Mouse (Mus musculus): Measurements from ENCODE around the gene Gm49601. TPM values are rescaled to one million over a fixed set of nuclear protein-coding genes. Genes with fewer than 3 reads are reported as not detected.

Gm49601 gene
- polyA plus RNA-seq, 1 experiment from 2014 or later: 0.63 TPM

DNA sequence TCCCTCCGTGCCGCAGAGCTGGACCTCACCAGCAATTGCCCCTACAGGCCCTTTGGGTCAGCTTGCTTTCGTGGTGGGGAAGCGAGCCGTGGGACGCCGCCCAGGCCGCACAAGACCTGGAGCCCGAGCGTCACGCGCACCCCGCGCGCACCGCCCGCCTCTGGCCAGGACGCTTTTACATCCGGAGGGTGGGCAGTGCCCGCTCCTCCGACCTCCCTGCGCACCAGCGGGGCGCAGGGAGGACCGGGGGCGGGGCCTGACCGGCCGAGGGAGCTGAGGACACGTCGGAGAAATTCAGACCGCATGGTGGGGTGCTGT, 37.5 kb downstream of the Gm49601 start:
- Histone ChIP-seq H3K4me3 (ENCODE audit: low read length) (no peak overlapping the region), H3K9ac (ENCODE audit: low read length) (no peak overlapping the region), H3K4me2 (ENCODE audit: low read depth, low read length) (no peak overlapping the region), H3K9me3 (replicated peaks; ENCODE audit: control insufficient read depth, low read length) (no peaks in the 10 kb centered on the region), H3K27ac (ENCODE audit: low read length) (no peak overlapping the region), H3K27me3 (ENCODE audit: control insufficient read depth, insufficient read depth, low read length) (peaks cover 87% of the 10 kb centered on the region), H3K36me3 (ENCODE audit: control insufficient read depth, insufficient read depth) (no peaks in the 10 kb centered on the region), H3K4me1 (ENCODE audit: control insufficient read depth, insufficient read depth, low read length) (peaks cover 30% of the 10 kb centered on the region)
- WGBS: 16% methylated on average over 31 of the region's 31 CpGs
- ATAC-seq (replicated peaks; ENCODE audit: extremely low read depth, insufficient read depth, low FRiP score): no peak

DNA sequence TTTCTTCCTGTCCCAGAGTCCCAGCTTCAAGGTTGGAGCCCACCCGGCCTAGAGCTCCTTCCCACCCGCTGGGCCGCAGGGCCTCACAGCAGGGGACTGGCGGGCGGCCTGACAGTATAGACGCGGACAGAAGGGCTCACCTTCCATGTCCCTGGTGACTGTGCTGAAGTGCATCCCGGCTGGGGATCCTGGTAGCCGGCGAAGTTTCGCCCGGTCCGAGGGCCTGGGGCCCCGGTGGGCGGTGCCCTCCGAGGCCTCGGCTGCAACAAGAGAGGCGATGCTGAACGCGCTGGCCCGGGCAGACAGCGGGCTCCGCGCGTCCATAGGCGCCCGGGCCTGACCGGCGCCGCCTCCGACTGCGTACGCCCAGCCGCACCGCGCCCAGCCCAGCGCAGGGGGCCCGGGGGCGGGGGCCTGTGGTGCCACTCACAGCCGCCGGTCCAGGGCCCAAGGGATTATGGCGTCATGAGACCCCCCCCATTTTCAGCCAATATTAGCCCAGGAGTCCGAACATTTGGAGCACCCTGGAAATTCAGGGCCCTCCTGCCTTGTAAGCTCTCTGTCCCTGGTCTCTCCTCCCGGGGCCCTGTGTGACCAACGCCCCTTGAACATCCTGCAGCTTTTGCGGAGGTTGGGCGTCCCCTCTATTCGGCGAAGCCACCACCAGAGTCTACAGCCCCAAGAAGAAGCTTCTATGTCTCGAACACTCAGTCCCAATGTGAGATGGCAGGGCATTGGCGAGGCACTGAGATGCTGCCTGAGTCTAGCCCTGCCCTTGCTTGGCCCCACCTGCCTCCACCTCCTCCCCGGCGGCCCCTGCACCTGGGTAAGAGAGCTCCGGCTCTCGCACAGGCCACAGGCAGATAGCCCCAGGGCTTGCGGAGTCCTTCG, 38.1 kb downstream of the Gm49601 start:
- Histone ChIP-seq H3K27ac (ENCODE audit: low read length) (no peak overlapping the region), H3K4me1 (ENCODE audit: control insufficient read depth, insufficient read depth, low read length) (peaks cover 30% of the 10 kb centered on the region)

DNA sequence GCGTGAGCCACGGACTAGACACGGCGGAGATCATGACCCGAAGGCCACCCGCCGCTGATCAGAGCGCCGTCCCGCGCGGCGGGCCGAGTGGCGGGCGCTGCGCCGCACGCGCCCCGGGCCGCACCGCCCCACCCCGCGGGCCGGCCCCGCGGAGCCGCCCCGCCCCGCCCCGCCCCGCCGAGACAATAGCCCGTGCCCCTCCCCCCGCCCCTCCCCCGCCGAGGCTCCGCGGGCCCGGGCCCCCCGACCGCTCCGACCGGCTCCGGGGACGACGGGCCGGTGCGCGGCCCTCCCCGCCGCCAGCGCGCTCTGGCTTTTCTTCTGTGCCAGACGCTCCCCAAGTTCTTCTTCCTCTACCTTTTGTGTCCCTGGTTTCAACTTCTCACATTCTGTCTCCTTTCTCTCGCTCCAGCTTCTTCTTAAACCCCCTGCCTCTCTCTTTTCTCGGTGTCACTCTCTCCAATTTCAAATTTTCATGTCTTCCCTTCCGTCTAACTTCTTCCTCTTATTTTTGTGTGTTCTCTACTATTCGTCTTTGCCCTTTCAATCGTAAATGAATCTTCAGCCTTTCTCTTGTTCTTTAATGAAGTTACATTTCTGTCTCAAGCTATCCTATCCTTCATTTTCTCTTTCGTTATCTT, 39.2 kb downstream of the Gm49601 start:
- no peak for ATAC-seq (replicated peaks; ENCODE audit: extremely low read depth, insufficient read depth, low FRiP score)
- Histone ChIP-seq H3K4me2 (ENCODE audit: low read depth, low read length) (peak overlapping the region; percentile 76), H3K9ac (ENCODE audit: low read length) (peak overlapping the region; percentile 3), H3K27me3 (ENCODE audit: control insufficient read depth, insufficient read depth, low read length) (peaks cover 91% of the 10 kb centered on the region), H3K9me3 (replicated peaks; ENCODE audit: control insufficient read depth, low read length) (no peaks in the 10 kb centered on the region), H3K4me1 (ENCODE audit: control insufficient read depth, insufficient read depth, low read length) (peaks cover 34% of the 10 kb centered on the region), H3K27ac (ENCODE audit: low read length) (no peak overlapping the region), H3K36me3 (ENCODE audit: control insufficient read depth, insufficient read depth) (no peaks in the 10 kb centered on the region), H3K4me3 (ENCODE audit: low read length) (peak overlapping the region; percentile 57)
- WGBS: 2% methylated on average over 32 of the region's 62 CpGs

More for the DNA sequence above, 38.1 kb downstream of the Gm49601 start:
- H3K9ac ChIP-seq (ENCODE audit: low read length): no peak overlapping the region
- H3K9me3 ChIP-seq (replicated peaks; ENCODE audit: control insufficient read depth, low read length): no peaks in the 10 kb centered on the region
- H3K4me2 ChIP-seq (ENCODE audit: low read depth, low read length): peak overlapping the region; percentile 43; the same call in 1 of the 2 replicates
- ATAC-seq (replicated peaks; ENCODE audit: extremely low read depth, insufficient read depth, low FRiP score): no peak
- no peaks in the 10 kb centered on the region for H3K36me3 ChIP-seq (ENCODE audit: control insufficient read depth, insufficient read depth)
- WGBS: 5% methylated on average over 57 of the region's 57 CpGs
- H3K27me3 ChIP-seq (ENCODE audit: control insufficient read depth, insufficient read depth, low read length): peaks cover 88% of the 10 kb centered on the region
- peak overlapping the region; percentile 37 for H3K4me3 ChIP-seq (ENCODE audit: low read length)

DNA sequence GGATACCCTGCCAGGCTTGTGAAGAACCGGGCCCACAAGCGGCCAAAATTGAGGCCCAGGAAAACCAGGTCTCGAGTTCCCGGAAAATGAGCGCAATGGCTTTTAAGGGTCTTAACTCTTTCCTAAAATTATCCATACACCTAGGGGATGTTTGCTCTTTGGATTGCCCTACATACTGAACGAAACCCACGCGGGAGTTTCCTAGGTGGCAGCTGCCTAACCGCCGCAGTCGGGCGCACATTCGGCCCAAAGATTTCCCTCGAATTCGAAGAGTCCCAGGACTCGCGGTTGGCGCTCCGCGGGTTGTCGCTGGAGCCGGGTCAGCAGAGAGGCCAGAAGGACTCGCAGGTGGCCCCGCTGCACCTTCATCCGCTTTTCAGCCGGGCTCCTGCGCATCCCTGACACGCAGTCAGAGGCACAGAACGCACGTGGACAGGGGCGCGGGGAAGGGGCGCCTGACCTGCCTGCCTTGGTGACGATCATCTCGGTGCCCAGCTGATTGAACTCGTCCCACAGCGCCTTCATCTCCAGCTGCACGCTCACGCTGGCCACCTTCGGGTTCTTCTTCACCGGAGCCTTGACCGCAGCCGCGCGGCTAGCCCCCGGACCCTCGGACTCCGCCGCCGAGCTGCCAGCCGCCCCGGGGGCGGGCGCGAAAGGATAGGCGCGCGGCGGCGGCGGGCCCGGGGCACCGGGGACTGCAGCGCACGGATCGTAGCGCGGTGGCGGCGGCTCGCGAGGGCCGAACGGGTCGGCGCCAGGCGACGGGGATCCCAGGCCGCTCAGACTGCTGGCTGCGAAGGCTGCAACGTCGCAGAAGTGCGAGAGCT, 39.9 kb downstream of the Gm49601 start:
- Histone ChIP-seq H3K27me3 (ENCODE audit: control insufficient read depth, insufficient read depth, low read length) (peaks cover 91% of the 10 kb centered on the region), H3K9ac (ENCODE audit: low read length) (peak overlapping the region; percentile 3), H3K4me2 (ENCODE audit: low read depth, low read length) (peak overlapping the region; percentile 76), H3K9me3 (replicated peaks; ENCODE audit: control insufficient read depth, low read length) (no peaks in the 10 kb centered on the region), H3K4me3 (ENCODE audit: low read length) (peak overlapping the region; percentile 57), H3K36me3 (ENCODE audit: control insufficient read depth, insufficient read depth) (no peaks in the 10 kb centered on the region), H3K27ac (ENCODE audit: low read length) (no peak overlapping the region), H3K4me1 (ENCODE audit: control insufficient read depth, insufficient read depth, low read length) (peaks cover 35% of the 10 kb centered on the region)
- WGBS: 5% methylated on average over 83 of the region's 83 CpGs
- ATAC-seq (replicated peaks; ENCODE audit: extremely low read depth, insufficient read depth, low FRiP score): no peak

DNA sequence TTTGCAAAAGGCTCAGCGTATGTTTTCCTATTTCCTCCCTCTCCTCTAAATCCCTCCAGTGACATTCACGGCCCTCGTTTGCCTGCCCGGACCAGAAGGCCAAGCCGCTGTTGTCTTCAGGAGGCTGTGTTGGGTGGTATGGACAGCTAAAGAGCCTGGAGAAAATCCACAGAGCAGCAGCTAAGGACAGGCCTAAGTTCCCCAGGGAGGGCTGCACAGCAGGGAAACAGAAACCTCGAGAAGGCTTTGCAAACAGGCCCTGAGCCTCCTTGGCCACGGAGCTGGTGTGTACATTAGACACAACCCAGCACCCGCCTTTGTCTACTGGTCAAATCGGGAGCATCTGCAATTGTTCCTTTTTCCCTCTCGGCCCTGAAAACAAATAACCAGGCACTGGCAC, 40.6 kb downstream of the Gm49601 start:
- H3K36me3 ChIP-seq (ENCODE audit: control insufficient read depth, insufficient read depth): no peaks in the 10 kb centered on the region
- peak overlapping the region; percentile 57 for H3K4me3 ChIP-seq (ENCODE audit: low read length)
- H3K27me3 ChIP-seq (ENCODE audit: control insufficient read depth, insufficient read depth, low read length): peaks cover 91% of the 10 kb centered on the region
- 27% methylated on average over 10 of the region's 10 CpGs for WGBS
- peaks cover 32% of the 10 kb centered on the region for H3K4me1 ChIP-seq (ENCODE audit: control insufficient read depth, insufficient read depth, low read length)
- H3K9me3 ChIP-seq (replicated peaks; ENCODE audit: control insufficient read depth, low read length): no peaks in the 10 kb centered on the region
- no peak overlapping the region for H3K4me2 ChIP-seq (ENCODE audit: low read depth, low read length)
- no peak for ATAC-seq (replicated peaks; ENCODE audit: extremely low read depth, insufficient read depth, low FRiP score)
- H3K9ac ChIP-seq (ENCODE audit: low read length): no peak overlapping the region
- H3K27ac ChIP-seq (ENCODE audit: low read length): no peak overlapping the region

DNA sequence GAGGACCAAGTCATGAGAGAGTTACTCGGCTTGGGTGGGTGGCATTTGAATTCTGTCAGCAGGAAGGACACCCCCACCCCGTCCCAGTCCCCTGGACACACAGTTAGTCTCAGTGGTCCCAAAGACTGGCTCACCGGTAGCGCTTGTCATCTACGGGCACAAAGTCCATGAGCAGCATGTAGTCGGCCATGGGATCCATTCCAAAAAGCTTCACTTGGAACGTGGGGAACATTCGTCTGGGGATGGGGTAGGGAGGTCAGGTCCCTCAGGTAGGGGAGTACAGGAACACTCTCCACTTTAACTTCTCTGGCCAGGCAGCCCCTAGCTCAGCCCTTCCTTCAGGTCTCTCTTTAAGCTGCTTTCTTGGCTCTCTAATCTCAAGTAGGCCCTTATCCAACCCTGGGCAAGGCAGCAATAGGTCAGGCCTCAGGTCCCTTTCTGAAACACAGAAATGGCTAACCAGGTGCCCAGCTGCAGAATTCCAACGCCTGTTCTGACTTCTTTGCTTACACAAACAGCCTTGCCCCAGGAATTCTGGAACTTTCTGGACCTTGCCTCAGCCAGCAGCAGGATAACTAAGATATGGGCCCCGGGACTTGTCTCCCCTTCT, 41.2 kb downstream of the Gm49601 start:
- H3K4me2 ChIP-seq (ENCODE audit: low read depth, low read length): no peak overlapping the region
- no peak overlapping the region for H3K27ac ChIP-seq (ENCODE audit: low read length)
- H3K4me3 ChIP-seq (ENCODE audit: low read length): no peak overlapping the region
- no peaks in the 10 kb centered on the region for H3K36me3 ChIP-seq (ENCODE audit: control insufficient read depth, insufficient read depth)
- H3K4me1 ChIP-seq (ENCODE audit: control insufficient read depth, insufficient read depth, low read length): peaks cover 27% of the 10 kb centered on the region
- H3K27me3 ChIP-seq (ENCODE audit: control insufficient read depth, insufficient read depth, low read length): peaks cover 90% of the 10 kb centered on the region
- WGBS: 58% methylated on average over 10 of the region's 10 CpGs
- no peaks in the 10 kb centered on the region for H3K9me3 ChIP-seq (replicated peaks; ENCODE audit: control insufficient read depth, low read length)
- no peak for ATAC-seq (replicated peaks; ENCODE audit: extremely low read depth, insufficient read depth, low FRiP score)
- H3K9ac ChIP-seq (ENCODE audit: low read length): no peak overlapping the region

DNA sequence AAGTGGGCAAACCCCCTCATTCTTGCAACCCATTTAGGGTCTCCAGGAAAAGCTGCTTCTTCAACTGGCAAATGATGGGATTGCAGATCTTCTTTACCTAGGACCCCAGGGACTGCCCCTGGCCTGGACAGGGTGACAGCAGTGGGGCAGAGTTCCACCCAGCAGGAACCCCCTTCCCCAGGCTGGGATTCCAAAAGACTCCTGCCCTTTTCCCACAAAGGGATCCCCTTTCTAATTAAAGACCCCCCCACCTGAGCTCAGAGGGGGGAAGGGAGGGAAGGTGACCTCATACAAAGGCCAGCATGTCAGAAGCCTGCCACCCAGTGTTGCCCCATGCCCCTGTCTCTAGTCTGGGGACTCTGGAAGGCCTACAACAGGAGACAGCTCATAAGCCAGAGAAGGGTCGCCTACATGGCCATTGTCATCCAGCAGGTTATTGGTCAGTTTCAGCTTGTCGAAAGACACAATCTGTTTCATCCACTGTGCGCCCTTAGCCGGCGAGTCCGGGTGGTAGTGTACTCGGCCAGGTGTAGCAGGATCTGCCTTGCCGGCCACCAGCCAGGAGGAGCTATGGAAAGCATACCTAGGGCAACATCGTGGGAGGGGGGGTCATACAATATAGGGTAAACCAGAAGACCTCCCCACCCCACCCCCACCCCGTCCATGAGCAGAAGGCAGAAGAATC, 42.4 kb downstream of the Gm49601 start:
- Histone ChIP-seq H3K36me3 (ENCODE audit: control insufficient read depth, insufficient read depth) (no peaks in the 10 kb centered on the region), H3K27ac (ENCODE audit: low read length) (no peak overlapping the region), H3K4me2 (ENCODE audit: low read depth, low read length) (no peak overlapping the region), H3K9me3 (replicated peaks; ENCODE audit: control insufficient read depth, low read length) (no peaks in the 10 kb centered on the region), H3K27me3 (ENCODE audit: control insufficient read depth, insufficient read depth, low read length) (peaks cover 84% of the 10 kb centered on the region), H3K4me1 (ENCODE audit: control insufficient read depth, insufficient read depth, low read length) (peaks cover 25% of the 10 kb centered on the region), H3K9ac (ENCODE audit: low read length) (no peak overlapping the region), H3K4me3 (ENCODE audit: low read length) (no peak overlapping the region)
- WGBS: 55% methylated on average over 10 of the region's 10 CpGs
- no peak for ATAC-seq (replicated peaks; ENCODE audit: extremely low read depth, insufficient read depth, low FRiP score)

DNA sequence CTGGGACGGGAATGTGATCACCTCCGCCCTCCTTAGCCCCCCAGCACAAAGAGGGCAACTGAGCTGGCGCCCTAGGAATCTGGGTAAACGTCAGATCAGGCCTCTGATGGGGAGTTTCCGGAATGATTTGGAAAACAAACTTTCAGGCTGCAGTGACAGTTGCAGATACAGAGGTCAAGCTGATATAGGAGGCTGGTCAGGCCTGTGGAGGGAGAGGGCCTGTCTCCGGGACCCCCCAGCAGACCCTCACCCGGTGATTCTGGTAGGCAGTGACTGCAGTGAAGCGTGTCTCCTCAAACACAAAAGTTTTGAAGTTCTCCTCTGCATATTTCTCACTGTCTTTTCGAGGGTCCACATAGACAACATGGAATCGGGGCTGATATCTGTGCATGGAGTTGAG, 43.1 kb downstream of the Gm49601 start:
- H3K4me1 ChIP-seq (ENCODE audit: control insufficient read depth, insufficient read depth, low read length): peaks cover 25% of the 10 kb centered on the region
- no peak overlapping the region for H3K4me2 ChIP-seq (ENCODE audit: low read depth, low read length)
- no peaks in the 10 kb centered on the region for H3K36me3 ChIP-seq (ENCODE audit: control insufficient read depth, insufficient read depth)
- no peaks in the 10 kb centered on the region for H3K9me3 ChIP-seq (replicated peaks; ENCODE audit: control insufficient read depth, low read length)
- no peak overlapping the region for H3K9ac ChIP-seq (ENCODE audit: low read length)
- ATAC-seq (replicated peaks; ENCODE audit: extremely low read depth, insufficient read depth, low FRiP score): no peak
- H3K4me3 ChIP-seq (ENCODE audit: low read length): no peak overlapping the region
- 48% methylated on average over 10 of the region's 10 CpGs for WGBS
- H3K27ac ChIP-seq (ENCODE audit: low read length): no peak overlapping the region
- peaks cover 83% of the 10 kb centered on the region for H3K27me3 ChIP-seq (ENCODE audit: control insufficient read depth, insufficient read depth, low read length)

Measured in heart, embryonic 16.5 days (tissue).